Mouse (Mus musculus) skeletal muscle tissue, postnatal 0 days (tissue): ENCODE measurements around the gene Vash2. TPM values are rescaled to one million over a fixed set of nuclear protein-coding genes. Genes with fewer than 3 reads are reported as not detected.

Experiments
- polyA plus RNA-seq: library from polyadenylated mRNA; unstranded; fragments of >200 nt; fragmentation: Nextera tagmentation; extraction: Ambion mirVana; gene quantifications from 2 replicates; pipeline ENCODE4 v1.2.1, GENCODE M21; 2015

The Vash2 gene
- 32.3 and 35.4 TPM in 2 replicates for polyA plus RNA-seq

DNA sequence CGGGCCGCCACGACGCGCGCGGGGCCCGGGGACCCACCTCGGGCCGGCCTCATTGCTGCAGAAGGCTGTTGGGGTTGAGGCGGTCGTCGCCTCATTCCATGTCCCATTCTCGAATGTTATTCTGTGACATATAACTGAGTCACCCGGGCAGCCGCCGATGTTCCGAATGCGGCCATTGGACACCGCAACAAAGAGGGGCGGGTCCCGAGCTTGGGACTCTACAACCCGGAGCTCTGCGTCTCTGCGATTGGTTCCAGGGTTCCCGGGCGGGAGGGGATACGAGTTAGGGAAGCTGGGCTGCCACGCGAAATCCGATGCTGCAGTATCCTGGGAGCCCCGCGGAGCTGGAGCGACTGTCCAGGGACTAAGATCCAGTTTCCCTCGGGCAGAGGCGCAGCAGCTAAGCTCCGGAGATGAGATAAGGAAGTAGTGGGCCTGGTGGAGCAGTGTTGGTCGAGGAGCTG is at the start of gene Vash2:
Gene Vash2 (minus strand): TSS at position 197 of the 464 bp plus-strand sequence.

DNA sequence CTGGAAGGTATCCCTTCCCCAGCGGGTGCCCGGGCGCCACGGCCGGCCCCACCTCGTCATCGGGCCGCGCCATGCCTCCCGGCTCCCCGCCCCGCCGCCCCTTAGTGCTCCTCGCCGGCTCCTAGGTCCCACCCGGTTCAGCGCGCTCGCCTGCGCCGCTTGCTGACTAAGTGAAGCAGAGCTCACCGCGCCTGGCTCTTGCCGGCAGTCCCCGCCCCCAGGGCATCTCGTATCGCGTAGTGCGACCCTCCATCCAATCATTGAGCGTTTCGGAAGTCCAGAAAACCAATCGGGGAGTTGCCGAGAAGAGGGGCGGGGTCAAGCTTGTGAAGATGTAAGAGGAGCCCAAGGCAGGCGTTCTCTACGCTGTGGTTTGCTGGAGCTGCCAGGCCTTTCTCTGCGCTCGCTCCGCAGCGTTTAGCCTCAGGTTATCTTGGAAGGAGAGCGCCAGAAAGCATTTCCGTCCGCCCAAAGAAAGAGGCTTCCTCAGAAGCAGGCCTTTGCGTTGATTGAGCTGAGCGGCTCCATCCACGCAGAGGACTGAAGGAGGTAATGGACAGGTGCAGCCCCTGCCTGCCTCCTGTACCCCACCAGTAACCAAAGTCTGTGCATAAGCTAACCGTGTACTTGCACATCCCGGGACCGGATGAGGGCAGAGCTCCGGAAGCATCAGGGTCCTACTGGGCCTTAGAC is 47.1 kb upstream of the Vash2 start, which contains the start of gene Flvcr1:
Gene Flvcr1 (minus strand): TSS at position 138 of the 693 bp plus-strand sequence.

DNA sequence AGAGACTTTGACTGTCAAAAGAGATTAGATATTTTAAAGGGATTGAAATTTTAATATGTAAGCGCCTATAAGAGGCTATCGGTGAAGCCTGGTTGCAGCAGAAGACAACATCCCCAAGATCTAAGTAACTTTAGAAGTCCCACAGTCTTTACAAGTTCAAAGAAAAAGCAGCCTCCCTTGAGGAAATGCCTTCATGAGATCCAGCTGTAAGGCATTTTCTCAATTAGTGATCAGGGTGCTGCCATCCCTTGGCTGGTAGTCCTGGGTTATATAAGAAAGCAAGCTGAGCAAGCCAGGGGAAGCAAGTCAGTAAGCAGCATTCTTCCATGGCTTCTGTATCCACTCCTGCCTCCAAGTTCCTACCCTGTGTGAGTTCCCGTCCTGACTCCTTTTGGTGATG is 54.3 kb downstream of the Vash2 start, which contains the start of gene Angel2:
Gene Angel2 (plus strand): TSS at position 301 of the 400 bp plus-strand sequence.

DNA sequence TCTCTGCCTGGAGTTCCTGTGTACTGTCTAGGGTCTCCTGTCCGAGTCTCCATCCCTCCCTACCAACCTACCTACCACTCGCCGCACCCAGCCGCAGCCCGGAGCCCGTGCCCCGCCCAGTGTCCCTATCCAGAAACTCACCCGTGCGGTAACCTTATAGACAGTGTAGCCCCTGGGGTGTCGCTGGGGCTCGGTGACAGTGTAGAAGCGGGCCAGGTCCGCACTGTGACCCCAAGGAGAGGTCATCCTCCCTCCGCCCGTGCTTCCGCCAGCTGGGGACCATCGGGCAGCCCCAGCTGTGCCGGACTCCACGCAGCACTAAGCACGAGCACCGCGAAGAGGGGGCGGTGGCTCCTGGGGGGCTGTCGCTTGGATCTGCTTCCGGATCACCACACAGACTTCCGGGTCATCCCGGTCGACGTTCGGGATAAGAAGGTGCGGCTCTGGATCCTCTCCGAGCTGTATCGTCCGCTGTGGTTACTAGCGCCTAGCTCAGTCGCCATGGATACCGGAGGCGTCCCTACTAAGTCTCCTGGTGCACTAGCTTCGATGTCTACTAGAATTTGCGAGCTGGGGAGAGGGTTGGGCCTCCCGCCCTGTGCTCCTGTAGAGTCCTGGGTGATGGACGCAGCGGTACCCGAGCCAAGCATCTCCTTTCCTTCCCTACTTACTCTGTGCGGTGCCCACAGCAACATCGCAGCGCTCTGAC is 67.5 kb downstream of the Vash2 start, which contains the start of gene Rps6kc1:
Gene Rps6kc1 (minus strand): TSS at position 356 of the 709 bp plus-strand sequence.

Other genes with a start within 250 kb of the Vash2 start
- gene Rps6kc1, start 67.5 kb downstream of the Vash2 start, polyA plus RNA-seq, result 6.7 and 7.6 TPM in 2 replicates
- gene Angel2, start 54.2 kb downstream of the Vash2 start, polyA plus RNA-seq, result 24.6 and 25.7 TPM in 2 replicates
- 2.6 and 3.2 TPM in 2 replicates for gene Flvcr1, start 46.9 kb upstream of the Vash2 start, polyA plus RNA-seq
- not detected in 2 replicates for gene Spata45, start 57.3 kb upstream of the Vash2 start, polyA plus RNA-seq
- 16.0 and 17.7 TPM in 2 replicates for gene Tatdn3, start 83.6 kb upstream of the Vash2 start, polyA plus RNA-seq
- gene Nsl1, start 83.7 kb upstream of the Vash2 start, polyA plus RNA-seq, result 2.9 and 3.3 TPM in 2 replicates
- gene Batf3, start 118.6 kb upstream of the Vash2 start, polyA plus RNA-seq, result 1.5 and 1.6 TPM in 2 replicates
- not detected in 2 replicates for gene Fam71a, start 185.5 kb upstream of the Vash2 start, polyA plus RNA-seq
- 6.7 and 8.2 TPM in 2 replicates for gene Atf3, start 238.7 kb upstream of the Vash2 start, polyA plus RNA-seq